Mouse (Mus musculus): ENCODE measurements at regions not wholly inside any gene's neighbourhood (a gene's known extent, or its start where the extent isn't known, plus 50 kb on each side); places are given as distances from the start of the nearest gene placed in this dataset.

GRCm38 (mm10) chr13:64007688-64008087 is 81.3 kb downstream of the Hsd17b3 start:
- 69% methylated on average over 2 of the region's 2 CpGs for WGBS
- no peaks in the 10 kb centered on the region for H3K4me1 ChIP-seq (replicated peaks; ENCODE audit: control insufficient read depth, insufficient read depth, low read length)
- no peaks in the 10 kb centered on the region for H3K27me3 ChIP-seq (replicated peaks; ENCODE audit: control insufficient read depth, insufficient read depth, low read length)
- H3K27ac ChIP-seq (ENCODE audit: low read depth, low read length): no peak overlapping the region
- no peak overlapping the region for H3K9ac ChIP-seq (ENCODE audit: low read depth, low read length)
- no peaks in the 10 kb centered on the region for H3K9me3 ChIP-seq (ENCODE audit: control insufficient read depth)
- no peak overlapping the region for H3K4me3 ChIP-seq (ENCODE audit: low read depth, low read length)
- H3K4me2 ChIP-seq (replicated peaks; ENCODE audit: low read depth): no peak overlapping the region
- peak; percentile 81 for TF ChIP-seq CTCF (IDR thresholded peaks at IDR 0.05; ENCODE audit: low read depth)
- H3K36me3 ChIP-seq (ENCODE audit: control insufficient read depth, insufficient read depth): no peaks in the 10 kb centered on the region
- no peak for ATAC-seq

DNA sequence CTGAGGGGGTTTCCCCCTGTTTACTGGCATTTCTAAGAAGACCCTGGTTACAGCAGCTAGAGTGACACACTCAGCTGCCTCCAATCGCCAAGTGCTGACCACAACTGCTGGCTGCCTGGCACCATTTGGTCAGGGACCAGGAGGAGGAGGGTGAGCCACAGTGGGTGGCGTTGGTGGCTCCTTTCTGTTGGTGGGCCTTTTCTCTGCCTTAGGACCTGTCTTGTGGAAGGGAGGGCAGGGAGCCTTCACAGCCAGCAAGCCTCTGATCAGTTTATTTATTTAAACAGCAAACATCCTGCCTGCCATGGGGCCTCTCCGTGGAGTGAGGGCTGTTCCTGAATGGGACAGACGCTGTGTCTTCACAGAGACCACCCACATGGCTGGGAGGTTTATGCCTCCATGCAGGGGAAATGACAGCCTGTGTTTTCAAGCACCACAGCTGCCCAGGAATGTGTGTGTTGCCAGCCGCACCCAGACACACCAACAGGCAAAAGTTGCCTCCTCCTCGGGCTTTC is 86.0 kb downstream of the Hsd17b3 start:
- Histone ChIP-seq H3K27me3 (replicated peaks; ENCODE audit: control insufficient read depth, insufficient read depth, low read length) (no peaks in the 10 kb centered on the region), H3K4me2 (replicated peaks; ENCODE audit: low read depth) (no peak overlapping the region), H3K27ac (ENCODE audit: low read depth, low read length) (no peak overlapping the region), H3K4me3 (ENCODE audit: low read depth, low read length) (no peak overlapping the region), H3K36me3 (ENCODE audit: control insufficient read depth, insufficient read depth) (no peaks in the 10 kb centered on the region), H3K4me1 (replicated peaks; ENCODE audit: control insufficient read depth, insufficient read depth, low read length) (no peaks in the 10 kb centered on the region), H3K9ac (ENCODE audit: low read depth, low read length) (no peak overlapping the region), H3K9me3 (ENCODE audit: control insufficient read depth) (no peaks in the 10 kb centered on the region)
- no peak for TF ChIP-seq CTCF (IDR thresholded peaks at IDR 0.05; ENCODE audit: low read depth)
- ATAC-seq: no peak
- WGBS: 24% methylated on average over 6 of the region's 6 CpGs

DNA sequence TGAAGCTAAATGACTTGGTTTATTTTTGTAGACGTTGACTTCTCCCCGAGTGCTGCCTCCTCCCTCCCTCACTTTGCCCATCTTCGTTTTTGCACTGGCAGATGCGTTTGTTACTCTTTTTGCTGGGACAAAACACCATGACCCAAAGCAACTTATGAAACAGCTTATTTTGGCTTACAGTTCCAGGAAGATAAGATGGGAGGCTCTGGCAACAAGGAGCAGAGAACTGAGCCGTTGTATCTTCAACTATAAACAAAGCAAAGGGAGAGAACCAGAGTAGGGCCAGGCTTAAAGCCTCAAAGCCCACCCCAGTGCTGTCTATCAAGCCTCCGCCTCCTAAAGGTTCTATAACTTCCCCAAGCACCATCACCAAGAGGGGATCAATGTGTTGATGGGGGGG is 88.7 kb downstream of the Hsd17b3 start:
- Histone ChIP-seq H3K27me3 (replicated peaks; ENCODE audit: control insufficient read depth, insufficient read depth, low read length) (no peaks in the 10 kb centered on the region), H3K27ac (ENCODE audit: low read depth, low read length) (no peak overlapping the region; the same call in 1 of the 2 replicates), H3K4me1 (replicated peaks; ENCODE audit: control insufficient read depth, insufficient read depth, low read length) (no peaks in the 10 kb centered on the region), H3K36me3 (ENCODE audit: control insufficient read depth, insufficient read depth) (no peaks in the 10 kb centered on the region), H3K4me2 (replicated peaks; ENCODE audit: low read depth) (no peak overlapping the region), H3K9me3 (ENCODE audit: control insufficient read depth) (no peaks in the 10 kb centered on the region), H3K9ac (ENCODE audit: low read depth, low read length) (no peak overlapping the region), H3K4me3 (ENCODE audit: low read depth, low read length) (no peak overlapping the region)
- 67% methylated on average over 6 of the region's 6 CpGs for WGBS
- no peak for TF ChIP-seq CTCF (IDR thresholded peaks at IDR 0.05; ENCODE audit: low read depth)
- ATAC-seq: no peak

- H3K36me3 ChIP-seq (ENCODE audit: control insufficient read depth, insufficient read depth): no peaks in the 10 kb centered on the region
- H3K4me2 ChIP-seq (replicated peaks; ENCODE audit: low read depth): no peak overlapping the region
- no peaks in the 10 kb centered on the region for H3K9me3 ChIP-seq (ENCODE audit: control insufficient read depth)
- 66% methylated on average over 10 of the region's 10 CpGs for WGBS
- no peak for TF ChIP-seq CTCF (IDR thresholded peaks at IDR 0.05; ENCODE audit: low read depth)
- no peaks in the 10 kb centered on the region for H3K4me1 ChIP-seq (replicated peaks; ENCODE audit: control insufficient read depth, insufficient read depth, low read length)
- H3K27ac ChIP-seq (ENCODE audit: low read depth, low read length): 0 out of 2 replicates have a peak overlapping the region, but pooled peaks have one; percentile 24
- no peak for ATAC-seq
- H3K9ac ChIP-seq (ENCODE audit: low read depth, low read length): no peak overlapping the region
- H3K27me3 ChIP-seq (replicated peaks; ENCODE audit: control insufficient read depth, insufficient read depth, low read length): no peaks in the 10 kb centered on the region
- no peak overlapping the region for H3K4me3 ChIP-seq (ENCODE audit: low read depth, low read length)
Measured at GRCm38 (mm10) chr13:63998647-63999046, 90.4 kb downstream of the Hsd17b3 start.

- WGBS: 58% methylated on average over 12 of the region's 12 CpGs
- no peak overlapping the region for H3K9ac ChIP-seq (ENCODE audit: low read depth, low read length)
- peak overlapping the region; percentile 41; the same call in 1 of the 2 replicates for H3K27ac ChIP-seq (ENCODE audit: low read depth, low read length)
- TF ChIP-seq CTCF (IDR thresholded peaks at IDR 0.05; ENCODE audit: low read depth): no peak
- H3K27me3 ChIP-seq (replicated peaks; ENCODE audit: control insufficient read depth, insufficient read depth, low read length): no peaks in the 10 kb centered on the region
- H3K36me3 ChIP-seq (ENCODE audit: control insufficient read depth, insufficient read depth): no peaks in the 10 kb centered on the region
- H3K4me1 ChIP-seq (replicated peaks; ENCODE audit: control insufficient read depth, insufficient read depth, low read length): no peaks in the 10 kb centered on the region
- H3K4me2 ChIP-seq (replicated peaks; ENCODE audit: low read depth): no peak overlapping the region
- no peak for ATAC-seq
- H3K4me3 ChIP-seq (ENCODE audit: low read depth, low read length): no peak overlapping the region
- no peaks in the 10 kb centered on the region for H3K9me3 ChIP-seq (ENCODE audit: control insufficient read depth)
Measured at GRCm38 (mm10) chr13:63993857-63994477, 95.1 kb downstream of the Hsd17b3 start.

GRCm38 (mm10) chr13:63992989-63993388 is 96.0 kb downstream of the Hsd17b3 start:
- no peaks in the 10 kb centered on the region for H3K9me3 ChIP-seq (ENCODE audit: control insufficient read depth)
- no peaks in the 10 kb centered on the region for H3K36me3 ChIP-seq (ENCODE audit: control insufficient read depth, insufficient read depth)
- ATAC-seq: no peak
- H3K27ac ChIP-seq (ENCODE audit: low read depth, low read length): no peak overlapping the region
- no peaks in the 10 kb centered on the region for H3K4me1 ChIP-seq (replicated peaks; ENCODE audit: control insufficient read depth, insufficient read depth, low read length)
- H3K9ac ChIP-seq (ENCODE audit: low read depth, low read length): no peak overlapping the region
- WGBS: 55% methylated on average over 1 of the region's 1 CpGs
- H3K27me3 ChIP-seq (replicated peaks; ENCODE audit: control insufficient read depth, insufficient read depth, low read length): no peaks in the 10 kb centered on the region
- no peak overlapping the region for H3K4me2 ChIP-seq (replicated peaks; ENCODE audit: low read depth)
- TF ChIP-seq CTCF (IDR thresholded peaks at IDR 0.05; ENCODE audit: low read depth): no peak
- no peak overlapping the region for H3K4me3 ChIP-seq (ENCODE audit: low read depth, low read length)
